8 mouse cellular contexts compared by ENCODE assay signal in genomic region chr7:122251197-122252011, GRCm38 (mm10). TPM values are rescaled to one million over a fixed set of nuclear protein-coding genes. Genes with fewer than 3 reads are reported as not detected.
DNase-seq lines count a peak whose midpoint lies in the region; ATAC-seq and TF ChIP-seq lines count a peak whose summit lies in the region.

No protein-coding gene starts in this region.

- no peak overlapping the region for H3K27ac ChIP-seq in cortical plate, adult 2 months (ENCODE audit: insufficient read depth, low read length)

- ATAC-seq in activated CD4-positive, CD25-positive, alpha-beta regulatory T cell, adult 4 months = peak; percentile 86
- ATAC-seq in inflammation-experienced regulatory T-cells, adult 6 months = peak; percentile 80
- peak; percentile 88 for ATAC-seq in megakaryocyte-erythroid progenitor cell, adult 5-6 weeks (replicated peaks; ENCODE audit: low FRiP score, low TSS enrichment, poor library complexity, severe bottlenecking)

- TF ChIP-seq CTCF in cortical plate, adult 2 months (IDR thresholded peaks at IDR 0.05; ENCODE audit: extremely low read depth, insufficient read depth, low read length) = peak; percentile 72

- peaks cover 1% of the 10 kb centered on the region for H3K4me1 ChIP-seq in cortical plate, adult 2 months (ENCODE audit: control insufficient read depth, insufficient read depth, low read length)

- intact Hi-C loops in gastrocnemius, postnatal 14 days (cut with DNase I; ENCODE audit: low total_unique reads) = loop anchor here (2.0 kb wide), 1 partner anchor 207 kb away; no protein-coding TSS in a partner anchor

- TF ChIP-seq POLR2A in cortical plate, adult 2 months (IDR thresholded peaks at IDR 0.05; ENCODE audit: extremely low read depth, insufficient read depth, low read length) = no peak

- peak; percentile 59 for DNase-seq in gastrocnemius, postnatal 14 days
- DNase-seq in left cerebral cortex, adult 9 months (ENCODE audit: low spot score in 2 of 2) = peak; percentile 65 to 88
- DNase-seq in right cerebral cortex, postnatal 25 days = peak; percentile 75
- DNase-seq in urinary bladder, postnatal 36 days (ENCODE audit: low spot score in 2 of 2) = peak; percentile 70 to 75

- H3K4me3 ChIP-seq in cortical plate, adult 2 months (ENCODE audit: insufficient read depth, low read length) = no peak overlapping the region

RNA-seq across cellular contexts. Expression of gene Chp2, which starts 32.1 kb away (rescaled TPM):
- polyA plus RNA-seq in activated CD4-positive, CD25-positive, alpha-beta regulatory T cell, adult 4 months (2017; shearing (Covaris generic)) = not detected
- 2.2 and 2.3 TPM in 2 replicates for polyA plus RNA-seq in cortical plate, adult 2 months (2012; rRNA removed)
- 1 to 10 TPM; 4.6 to 4.8 TPM for total RNA-seq in gastrocnemius, postnatal 14 days (2021)
- not detected for polyA plus RNA-seq in inflammation-experienced regulatory T-cells, adult 6 months (2017; shearing (Covaris generic))
- total RNA-seq in megakaryocyte-erythroid progenitor cell, adult 5-6 weeks (2014; fragmentation: Nextera tagmentation) = not detected in 2 replicates
- total RNA-seq in megakaryocyte-erythroid progenitor cell, adult 5-6 weeks (2017) = not detected in 2 replicates

RNA-seq across cellular contexts. Expression of gene Prkcb, which starts 37.1 kb away (rescaled TPM):
- polyA plus RNA-seq in activated CD4-positive, CD25-positive, alpha-beta regulatory T cell, adult 4 months (2017; shearing (Covaris generic)) = 10 to 100 TPM; 71.9 to 78.3 TPM
- 767 and 768 TPM in 2 replicates for polyA plus RNA-seq in cortical plate, adult 2 months (2012; rRNA removed)
- under 1 TPM; 0.91 to 0.98 TPM for total RNA-seq in gastrocnemius, postnatal 14 days (2021)
- 10 to 100 TPM; 45.1 to 89.5 (median 71.9) TPM for polyA plus RNA-seq in inflammation-experienced regulatory T-cells, adult 6 months (2017; shearing (Covaris generic))
- 6.0 and 11.4 TPM in 2 replicates for total RNA-seq in megakaryocyte-erythroid progenitor cell, adult 5-6 weeks (2014; fragmentation: Nextera tagmentation)
- total RNA-seq in megakaryocyte-erythroid progenitor cell, adult 5-6 weeks (2017) = 0.19 and 3.6 TPM in 2 replicates
